Mouse (Mus musculus) thymus, adult 2 months (tissue): ENCODE data around the gene Gm6803.
"Not testable (repeated sequence)": the region's sequence is repeated elsewhere in the genome, so short reads cannot be mapped to it uniquely, and the experiment has no call there.

Experiments used
- CTCF ChIP-seq: fragments of 200-500 bp; IDR thresholded peaks from 2 replicates; pipeline ENCODE4 v1.5.1; 2012; ENCODE audit warnings: mild to moderate bottlenecking, control low read depth, low read length, moderate library complexity, borderline replicate concordance; ENCODE audit not compliant: control insufficient read depth, poor library complexity, insufficient read depth; ENCODE audit errors: extremely low read depth
- POLR2A ChIP-seq: fragments of 200-500 bp; IDR thresholded peaks from 2 replicates; pipeline ENCODE4 v1.6.1; 2012; ENCODE audit warnings: mild to moderate bottlenecking, low read length, control low read depth, moderate library complexity; ENCODE audit not compliant: control insufficient read depth, poor library complexity, insufficient read depth; ENCODE audit errors: extremely low read depth

- not testable (repeated sequence) for TF ChIP-seq POLR2A, CTCF
Observed at GRCm38 (mm10) chr12:88045226-88045625, 26.7 kb upstream of the Gm6803 start.
